Mouse (Mus musculus) cerebellum, postnatal 25 days (tissue): ENCODE measurements around the gene Actn3.
A peak's percentile ranks its signal among the peaks of the same experiment; 100 is the strongest.
"Not testable (repeated sequence)": the region's sequence is repeated elsewhere in the genome, so short reads cannot be mapped to it uniquely, and the experiment has no call there.

Experiments used
- DNase-seq, 2 experiments: peaks; one replicate each; pipeline ENCODE4 v3.0.0; 2021; ENCODE audit warnings: mixed read lengths in 2 of 2

The Actn3 gene

GRCm38 (mm10) chr19:4877785-4878184 is at the start of gene Actn3:
TSS of gene Actn3 (minus strand) at chr19:4877909.
- peak in 1 of 2 experiments; percentile 20 for DNase-seq

- DNase-seq = no peak
Measured at GRCm38 (mm10) chr19:4925121-4925860, 47.6 kb upstream of the Actn3 start.

- DNase-seq = no peak
Measured at GRCm38 (mm10) chr19:4919652-4920051, 41.9 kb upstream of the Actn3 start.

- DNase-seq = no peak
Measured at GRCm38 (mm10) chr19:4916827-4917226, 39.1 kb upstream of the Actn3 start.

- DNase-seq = no peak
Measured at GRCm38 (mm10) chr19:4915924-4916603, 38.4 kb upstream of the Actn3 start.

GRCm38 (mm10) chr19:4909376-4909775 is 31.7 kb upstream of the Actn3 start:
- DNase-seq = no peak

GRCm38 (mm10) chr19:4908107-4908506 is 30.4 kb upstream of the Actn3 start:
- peak in 1 of 2 experiments; percentile 47 for DNase-seq

GRCm38 (mm10) chr19:4905979-4906794 is 28.5 kb upstream of the Actn3 start, which contains the start of gene Bbs1:
TSS of gene Bbs1 (minus strand) at chr19:4906628.
- DNase-seq = peak; percentile 86 to 87

- DNase-seq = no peak
Measured at GRCm38 (mm10) chr19:4899888-4900287, 22.2 kb upstream of the Actn3 start.

- DNase-seq = no peak
Measured at GRCm38 (mm10) chr19:4898972-4899371, 21.3 kb upstream of the Actn3 start.

GRCm38 (mm10) chr19:4896780-4897520 is 19.2 kb upstream of the Actn3 start:
- no peak for DNase-seq

- no peak for DNase-seq
Measured at GRCm38 (mm10) chr19:4891798-4892197, 14.1 kb upstream of the Actn3 start.

GRCm38 (mm10) chr19:4889791-4890190 is 12.1 kb upstream of the Actn3 start:
- DNase-seq = no peak

- DNase-seq = no peak
Measured at GRCm38 (mm10) chr19:4883961-4884360, 6.3 kb upstream of the Actn3 start.

- DNase-seq = no peak
Measured at GRCm38 (mm10) chr19:4879324-4879703, 1.6 kb upstream of the Actn3 start.

- DNase-seq = peak; percentile 97
Measured at GRCm38 (mm10) chr19:4878405-4879323, 955 bp upstream of the Actn3 start, which contains the start of gene Zdhhc24. TSS of gene Zdhhc24 (plus strand) at chr19:4878668.

- DNase-seq = no peak
Measured at GRCm38 (mm10) chr19:4876755-4877154, 954 bp downstream of the Actn3 start.

- DNase-seq = no peak
Measured at GRCm38 (mm10) chr19:4876241-4876640, 1.5 kb downstream of the Actn3 start.

- DNase-seq = not testable (repeated sequence)
Measured at GRCm38 (mm10) chr19:4874613-4875012, 3.1 kb downstream of the Actn3 start.

GRCm38 (mm10) chr19:4865147-4865546 is 12.6 kb downstream of the Actn3 start:
- peak in 1 of 2 experiments; percentile 44 for DNase-seq

GRCm38 (mm10) chr19:4863048-4863447 is 14.7 kb downstream of the Actn3 start:
- DNase-seq = no peak
